Mouse (Mus musculus) adrenal gland (tissue): ENCODE data around the gene Tamm41.

Source experiments
- intact Hi-C: fragments of 180-260 bp; cut with DNase I; formaldehyde crosslinking; loops from one replicate; pipeline ENCODE4 v1.15.1; 2025

The Tamm41 gene

GRCm38 (mm10) chr6:115029248-115029647 is 8.4 kb downstream of the Tamm41 start:
- intact Hi-C loops: loop anchor here (5.0 kb wide), 1 partner anchor 102 kb away; no protein-coding TSS in a partner anchor

- intact Hi-C loops: loop anchor here (5.0 kb wide), 1 partner anchor 100 kb away; no protein-coding TSS in a partner anchor
Measured at GRCm38 (mm10) chr6:115027485-115027992, 10.1 kb downstream of the Tamm41 start.

- intact Hi-C loops: no loop called here
Measured at GRCm38 (mm10) chr6:115022876-115023275, 14.8 kb downstream of the Tamm41 start.

- intact Hi-C loops: no loop called here
Measured at GRCm38 (mm10) chr6:115015461-115015860, 22.2 kb downstream of the Tamm41 start.

GRCm38 (mm10) chr6:115013574-115013973 is 24.1 kb downstream of the Tamm41 start:
- intact Hi-C loops: no loop called here

GRCm38 (mm10) chr6:115011792-115012191 is 25.9 kb downstream of the Tamm41 start:
- intact Hi-C loops: no loop called here

GRCm38 (mm10) chr6:115010815-115011214 is 26.9 kb downstream of the Tamm41 start:
- intact Hi-C loops: no loop called here

GRCm38 (mm10) chr6:115010304-115010703 is 27.4 kb downstream of the Tamm41 start:
- intact Hi-C loops: no loop called here

GRCm38 (mm10) chr6:115007728-115008127 is 29.9 kb downstream of the Tamm41 start:
- intact Hi-C loops: loop anchor here (5.0 kb wide), 1 partner anchor 285 kb away; no protein-coding TSS in a partner anchor

GRCm38 (mm10) chr6:115006948-115007347 is 30.7 kb downstream of the Tamm41 start:
- intact Hi-C loops: loop anchor here (5.0 kb wide), 1 partner anchor 285 kb away; no protein-coding TSS in a partner anchor

GRCm38 (mm10) chr6:115006065-115006464 is 31.6 kb downstream of the Tamm41 start:
- intact Hi-C loops: loop anchor here (5.0 kb wide), 1 partner anchor 284 kb away; no protein-coding TSS in a partner anchor

- intact Hi-C loops: loop anchor here (5.0 kb wide), 1 partner anchor 283 kb away; no protein-coding TSS in a partner anchor
Measured at GRCm38 (mm10) chr6:115005351-115005890, 32.3 kb downstream of the Tamm41 start.

- intact Hi-C loops: loop anchor here (5.0 kb wide), 1 partner anchor 282 kb away; no protein-coding TSS in a partner anchor
Measured at GRCm38 (mm10) chr6:115004636-115005035, 33.0 kb downstream of the Tamm41 start.

- intact Hi-C loops: no loop called here
Measured at GRCm38 (mm10) chr6:114998374-114999031, 39.2 kb downstream of the Tamm41 start.

GRCm38 (mm10) chr6:114997471-114997870 is 40.2 kb downstream of the Tamm41 start:
- intact Hi-C loops: no loop called here

GRCm38 (mm10) chr6:114996910-114997309 is 40.8 kb downstream of the Tamm41 start:
- intact Hi-C loops: no loop called here

GRCm38 (mm10) chr6:114994079-114994478 is 43.6 kb downstream of the Tamm41 start:
- intact Hi-C loops: no loop called here

- intact Hi-C loops: no loop called here
Measured at GRCm38 (mm10) chr6:114993659-114994058, 44.0 kb downstream of the Tamm41 start.

- intact Hi-C loops: no loop called here
Measured at GRCm38 (mm10) chr6:114991909-114992308, 45.8 kb downstream of the Tamm41 start.

- intact Hi-C loops: no loop called here
Measured at GRCm38 (mm10) chr6:114988619-114988980, 49.1 kb downstream of the Tamm41 start.

GRCm38 (mm10) chr6:114987966-114988618 is 49.6 kb downstream of the Tamm41 start:
- intact Hi-C loops: no loop called here

GRCm38 (mm10) chr6:114982671-114983070 is 55.0 kb downstream of the Tamm41 start:
- intact Hi-C loops: no loop called here
